Mouse (Mus musculus): ENCODE data around the gene Rps6kb2.

Gene Rps6kb2

GRCm38 (mm10) chr19:4189051-4189620 is 26.0 kb upstream of the Rps6kb2 start:
- peak in 1 of 2 experiments; percentile 49 for DNase-seq (ENCODE audit: inconsistent age in 2 of 2, low spot score in 1 of 2)

- DNase-seq (ENCODE audit: inconsistent age in 2 of 2, low spot score in 1 of 2), result no peak
Measured at GRCm38 (mm10) chr19:4187303-4187702, 24.1 kb upstream of the Rps6kb2 start.

GRCm38 (mm10) chr19:4184976-4185975 is 22.1 kb upstream of the Rps6kb2 start:
- DNase-seq (ENCODE audit: inconsistent age in 2 of 2, low spot score in 1 of 2), result peak in 1 of 2 experiments; percentile 60

- DNase-seq (ENCODE audit: inconsistent age in 2 of 2, low spot score in 1 of 2), result no peak
Measured at GRCm38 (mm10) chr19:4183689-4184088, 20.5 kb upstream of the Rps6kb2 start.

GRCm38 (mm10) chr19:4181892-4182291 is 18.7 kb upstream of the Rps6kb2 start:
- DNase-seq (ENCODE audit: inconsistent age in 2 of 2, low spot score in 1 of 2), result peak; percentile 72 to 89

GRCm38 (mm10) chr19:4180411-4180810 is 17.3 kb upstream of the Rps6kb2 start:
- no peak for DNase-seq (ENCODE audit: inconsistent age in 2 of 2, low spot score in 1 of 2)

- peak in 1 of 2 experiments; percentile 67 for DNase-seq (ENCODE audit: inconsistent age in 2 of 2, low spot score in 1 of 2)
Measured at GRCm38 (mm10) chr19:4175368-4175947, 12.3 kb upstream of the Rps6kb2 start, which contains the start of gene Carns1. Gene Carns1, minus strand, starts transcription at chr19:4175479.

GRCm38 (mm10) chr19:4172925-4173324 is 9.8 kb upstream of the Rps6kb2 start:
- no peak for DNase-seq (ENCODE audit: inconsistent age in 2 of 2, low spot score in 1 of 2)

GRCm38 (mm10) chr19:4171393-4172290 is 8.5 kb upstream of the Rps6kb2 start:
- no peak for DNase-seq (ENCODE audit: inconsistent age in 2 of 2, low spot score in 1 of 2)

GRCm38 (mm10) chr19:4170723-4171392 is 7.7 kb upstream of the Rps6kb2 start:
- DNase-seq (ENCODE audit: inconsistent age in 2 of 2, low spot score in 1 of 2), result no peak

GRCm38 (mm10) chr19:4169810-4170209 is 6.7 kb upstream of the Rps6kb2 start:
- DNase-seq (ENCODE audit: inconsistent age in 2 of 2, low spot score in 1 of 2), result no peak

- DNase-seq (ENCODE audit: inconsistent age in 2 of 2, low spot score in 1 of 2), result peak; percentile 100
Measured at GRCm38 (mm10) chr19:4169378-4169784, 6.2 kb upstream of the Rps6kb2 start.

GRCm38 (mm10) chr19:4166678-4167476 is 3.7 kb upstream of the Rps6kb2 start:
- peak in 1 of 2 experiments; percentile 58 for DNase-seq (ENCODE audit: inconsistent age in 2 of 2, low spot score in 1 of 2)

GRCm38 (mm10) chr19:4164721-4165120 is 1.6 kb upstream of the Rps6kb2 start:
- peak; percentile 68 to 92 for DNase-seq (ENCODE audit: inconsistent age in 2 of 2, low spot score in 1 of 2)

GRCm38 (mm10) chr19:4164100-4164499 is 946 bp upstream of the Rps6kb2 start:
- DNase-seq (ENCODE audit: inconsistent age in 2 of 2, low spot score in 1 of 2), result no peak

- no peak for DNase-seq (ENCODE audit: inconsistent age in 2 of 2, low spot score in 1 of 2)
Measured at GRCm38 (mm10) chr19:4163543-4163887, 361 bp upstream of the Rps6kb2 start.

GRCm38 (mm10) chr19:4159049-4159448 is 4.1 kb downstream of the Rps6kb2 start:
- DNase-seq (ENCODE audit: inconsistent age in 2 of 2, low spot score in 1 of 2), result no peak

GRCm38 (mm10) chr19:4156771-4157170 is 6.4 kb downstream of the Rps6kb2 start:
- DNase-seq (ENCODE audit: inconsistent age in 2 of 2, low spot score in 1 of 2), result no peak

- DNase-seq (ENCODE audit: inconsistent age in 2 of 2, low spot score in 1 of 2), result peak in 1 of 2 experiments; percentile 34
Measured at GRCm38 (mm10) chr19:4156073-4156579, 7.0 kb downstream of the Rps6kb2 start.

Measured in adrenal gland, adult (tissue).